Mouse (Mus musculus) midbrain, postnatal 0 days (tissue): ENCODE data around the gene Foxp1. TPM values are rescaled to one million over a fixed set of nuclear protein-coding genes. Genes with fewer than 3 reads are reported as not detected.

Experiments used
- ATAC-seq: fragments of 200-750 bp; cut with Nextera tagmentation; 2 replicates; pipeline ENCODE4 v1.8.0; 2017; ENCODE audit warnings: moderate number of reproducible peaks, mild to moderate bottlenecking, moderate TSS enrichment, moderate library complexity; ENCODE audit not compliant: low FRiP score
- DNase-seq: peaks from one replicate; pipeline ENCODE4 v3.0.0-alpha.2; 2015; ENCODE audit warnings: low spot score
- H3K27ac ChIP-seq: fragments of 300-500 bp; sonication (generic); 2 replicates; pipeline ENCODE4 v1.5.1; 2014; ENCODE audit warnings: low read depth, mild to moderate bottlenecking, low read length, mixed read lengths
- H3K27me3 ChIP-seq: fragments of 300-500 bp; sonication (generic); 2 replicates; pipeline ENCODE4 v1.6.1; 2014; ENCODE audit warnings: low read length, control low read depth, mixed read lengths; ENCODE audit not compliant: insufficient read depth
- H3K36me3 ChIP-seq: fragments of 300-500 bp; sonication (generic); 2 replicates; pipeline ENCODE4 v1.6.1; 2014; ENCODE audit warnings: low read length, control low read depth, mixed read lengths; ENCODE audit not compliant: insufficient read depth
- H3K4me1 ChIP-seq: fragments of 300-500 bp; sonication (generic); 2 replicates; pipeline ENCODE4 v1.6.1; 2014; ENCODE audit warnings: mild to moderate bottlenecking, control low read depth, antibody characterized with exemption, low read length, mixed read lengths; ENCODE audit not compliant: insufficient read depth
- H3K4me2 ChIP-seq: fragments of 300-500 bp; sonication (generic); 2 replicates; pipeline ENCODE4 v1.6.1; 2014; ENCODE audit warnings: low read depth, mild to moderate bottlenecking, low read length, mixed read lengths; ENCODE audit not compliant: poor library complexity, severe bottlenecking
- H3K4me3 ChIP-seq: fragments of 300-500 bp; sonication (generic); 2 replicates; pipeline ENCODE4 v1.5.1; 2014; ENCODE audit warnings: low read depth, mild to moderate bottlenecking, low read length, moderate library complexity
- H3K9ac ChIP-seq: fragments of 300-500 bp; sonication (generic); replicated peaks from 2 replicates; pipeline ENCODE4 v1.6.1; 2014; ENCODE audit warnings: mild to moderate bottlenecking, low read length, moderate library complexity, mixed read lengths; ENCODE audit not compliant: poor library complexity, severe bottlenecking
- H3K9me3 ChIP-seq: fragments of 300-500 bp; sonication (generic); 2 replicates; pipeline ENCODE4 v1.6.1; 2016; ENCODE audit warnings: low read length, control low read depth
- CTCF ChIP-seq: IDR thresholded peaks from 2 replicates; pipeline ENCODE4 v1.5.1; 2016; ENCODE audit warnings: antibody characterized with exemption, mild to moderate bottlenecking
- WGBS: fragments of 180-500 bp; shearing (Covaris S2); extraction: QIAGEN DNeasy Blood & Tissue Kit; methylation state at CpG from one replicate; pipeline ENCODE4 v1.1.7; 2014; 5-methylcytosine and 5-hydroxymethylcytosine counted together
- polyA plus RNA-seq: library from polyadenylated mRNA; unstranded; fragments of >200 nt; fragmentation: Nextera tagmentation; extraction: Ambion mirVana; gene quantifications from 2 replicates; pipeline ENCODE4 v1.2.1, GENCODE M21; 2015
- total RNA-seq: library from RNA; depleted of rRNA; stranded (reverse); fragments of >200 nt; gene quantifications from 2 replicates; pipeline ENCODE4 v1.2.3, GENCODE M21; 2014

Gene Foxp1
- total and polyA plus RNA-seq, 2 experiments from 2014 or later = 71.1 to 74.3 TPM

- no peak for TF ChIP-seq CTCF
- Histone ChIP-seq H3K9me3 (no peaks in the 10 kb centered on the region), H3K36me3 (no peaks in the 10 kb centered on the region), H3K4me2 (no peak overlapping the region), H3K9ac (no peak overlapping the region), H3K27ac (no peak overlapping the region), H3K4me3 (no peak overlapping the region), H3K27me3 (no peaks in the 10 kb centered on the region), H3K4me1 (peaks cover 4% of the 10 kb centered on the region; the same call in 1 of the 2 replicates)
- 56% methylated on average over 4 of the region's 4 CpGs for WGBS
- ATAC-seq (no peak), DNase-seq (no peak)
Measured at GRCm38 (mm10) chr6:99131815-99132214, 390.7 kb downstream of the Foxp1 start.

DNA sequence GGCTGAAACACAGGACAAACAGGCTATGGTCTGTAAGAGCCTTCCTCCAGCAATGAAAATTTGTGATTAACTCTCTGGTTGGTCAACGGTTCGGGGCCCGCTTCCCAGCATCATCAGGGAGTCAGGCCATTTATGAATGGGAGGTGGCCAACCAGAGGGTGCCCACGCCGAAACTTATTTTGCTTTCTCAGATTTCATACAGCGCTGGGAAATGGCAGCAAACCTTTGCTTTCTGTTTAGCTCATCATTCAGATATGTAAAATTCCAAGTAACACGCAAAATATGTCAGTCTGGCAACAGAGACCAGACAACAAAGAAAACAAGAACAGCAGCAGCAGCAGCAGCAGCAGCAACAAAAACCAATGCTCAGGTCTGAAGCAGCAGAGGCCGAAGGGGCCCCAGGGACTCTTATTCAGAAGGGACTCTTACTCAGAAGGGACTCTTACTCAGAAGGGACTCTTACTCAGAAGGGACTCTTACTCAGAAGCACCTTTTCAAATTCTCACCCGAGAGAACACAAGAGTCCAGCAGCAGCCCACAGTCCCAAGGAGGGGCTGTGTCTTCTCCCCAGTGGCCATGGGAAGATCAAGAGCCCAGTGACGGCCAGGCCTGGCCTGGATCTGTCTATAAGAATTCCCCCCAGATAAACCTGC, 391.6 kb downstream of the Foxp1 start:
- Histone ChIP-seq H3K36me3 (no peaks in the 10 kb centered on the region), H3K9ac (no peak overlapping the region), H3K4me3 (no peak overlapping the region), H3K4me2 (no peak overlapping the region), H3K27me3 (no peaks in the 10 kb centered on the region), H3K4me1 (no peaks in the 10 kb centered on the region), H3K27ac (no peak overlapping the region), H3K9me3 (no peaks in the 10 kb centered on the region)
- 66% methylated on average over 10 of the region's 10 CpGs for WGBS
- no peak for TF ChIP-seq CTCF
- ATAC-seq = no peak
- no peak for DNase-seq

GRCm38 (mm10) chr6:99126717-99127116, 395.8 kb downstream of the Foxp1 start:
- 91% methylated on average over 9 of the region's 9 CpGs for WGBS
- Histone ChIP-seq H3K4me1 (no peaks in the 10 kb centered on the region), H3K27me3 (no peaks in the 10 kb centered on the region), H3K36me3 (no peaks in the 10 kb centered on the region), H3K4me3 (no peak overlapping the region), H3K9me3 (no peaks in the 10 kb centered on the region), H3K9ac (no peak overlapping the region), H3K4me2 (no peak overlapping the region), H3K27ac (no peak overlapping the region)
- DNase-seq (no peak), ATAC-seq (no peak)
- TF ChIP-seq CTCF = no peak

- Histone ChIP-seq H3K9me3 (no peaks in the 10 kb centered on the region), H3K36me3 (no peaks in the 10 kb centered on the region), H3K9ac (no peak overlapping the region), H3K4me2 (no peak overlapping the region), H3K4me3 (no peak overlapping the region), H3K27me3 (no peaks in the 10 kb centered on the region), H3K27ac (no peak overlapping the region), H3K4me1 (no peaks in the 10 kb centered on the region)
- no peak for TF ChIP-seq CTCF
- 61% methylated on average over 8 of the region's 8 CpGs for WGBS
- DNase-seq = no peak
- no peak for ATAC-seq
Measured at GRCm38 (mm10) chr6:99120776-99121766, 401.4 kb downstream of the Foxp1 start.

- TF ChIP-seq CTCF = no peak
- no peak overlapping the region for H3K27ac ChIP-seq
- WGBS = 76% methylated on average over 4 of the region's 4 CpGs
- no peak overlapping the region for H3K4me2 ChIP-seq
- no peak overlapping the region for H3K9ac ChIP-seq
- no peak for DNase-seq
- no peaks in the 10 kb centered on the region for H3K27me3 ChIP-seq
- no peaks in the 10 kb centered on the region for H3K9me3 ChIP-seq
- no peak for ATAC-seq
- H3K36me3 ChIP-seq = no peaks in the 10 kb centered on the region
- no peak overlapping the region for H3K4me3 ChIP-seq
- H3K4me1 ChIP-seq = no peaks in the 10 kb centered on the region
Measured at GRCm38 (mm10) chr6:99118534-99118933, 404.0 kb downstream of the Foxp1 start.

- DNase-seq = no peak
- no peak overlapping the region for H3K4me3 ChIP-seq
- no peaks in the 10 kb centered on the region for H3K9me3 ChIP-seq
- H3K36me3 ChIP-seq = no peaks in the 10 kb centered on the region
- ATAC-seq = no peak
- H3K4me2 ChIP-seq = no peak overlapping the region
- no peak overlapping the region for H3K9ac ChIP-seq
- no peak overlapping the region for H3K27ac ChIP-seq
- no peaks in the 10 kb centered on the region for H3K4me1 ChIP-seq
- TF ChIP-seq CTCF = no peak
- no peaks in the 10 kb centered on the region; the same call in 1 of the 2 replicates for H3K27me3 ChIP-seq
- 84% methylated on average over 1 of the region's 1 CpGs for WGBS
Measured at GRCm38 (mm10) chr6:99117411-99117810, 405.1 kb downstream of the Foxp1 start.
